Mouse (Mus musculus): ENCODE data around the gene Ceacam1.

- TF ChIP-seq CTCF (conservative IDR thresholded peaks at IDR 0.05; ENCODE audit: insufficient read depth, insufficient read length, low read depth, low read length), result no peak
- TF ChIP-seq POLR2A (IDR thresholded peaks at IDR 0.05; ENCODE audit: low read depth, low read length), result no peak
These were observed 43.4 kb downstream of the Ceacam1 start for GRCm38 (mm10) chr7:25433781-25434560.
